11 mouse cellular contexts compared by ENCODE assay signal in the genomic region with DNA sequence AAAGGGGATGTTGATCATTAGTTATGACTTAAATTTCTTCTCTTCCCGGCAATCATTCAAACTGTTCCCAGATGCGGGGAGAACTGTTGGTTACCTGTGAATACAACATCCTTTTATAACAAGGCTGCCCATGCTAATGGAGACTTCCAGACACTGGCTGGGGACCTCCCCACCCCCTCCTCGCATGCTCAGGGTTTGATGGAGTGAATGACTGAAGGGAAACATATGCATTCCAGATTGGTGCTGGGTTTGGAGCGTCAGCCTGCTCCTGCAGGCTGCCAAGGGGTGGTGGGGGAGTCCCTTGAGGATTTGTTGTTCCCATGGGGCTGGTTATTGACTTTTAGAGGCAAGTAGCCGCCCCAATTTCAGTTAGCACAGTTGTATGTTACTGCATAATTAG.
"Had no signal": no experiment of that assay in that cellular context is flagged by ENCODE, and none has a peak within 500 bp of the region (broad histone marks: within the 10 kb centered on the region; RNA-seq: fewer than 3 reads in every experiment).

No protein-coding gene starts in this region.

- H3K9me3 ChIP-seq: limb, embryonic 15.5 days; liver, embryonic 12.5 days; midbrain, embryonic 10.5 days; neural tube, embryonic 15.5 days had no signal

- H3K36me3 ChIP-seq: limb, embryonic 15.5 days; liver, embryonic 12.5 days; midbrain, embryonic 10.5 days; neural tube, embryonic 15.5 days had no signal

- ATAC-seq: liver, embryonic 12.5 days had no signal

- H3K4me1 ChIP-seq: liver, embryonic 12.5 days; neural tube, embryonic 15.5 days had no signal

- H3K27ac ChIP-seq: limb, embryonic 15.5 days; liver, embryonic 12.5 days; midbrain, embryonic 10.5 days; neural tube, embryonic 15.5 days; stomach, postnatal 0 days had no signal

- H3K27me3 ChIP-seq: limb, embryonic 15.5 days; liver, embryonic 12.5 days; neural tube, embryonic 15.5 days had no signal

- H3K4me2 ChIP-seq: limb, embryonic 15.5 days; liver, embryonic 12.5 days; lung, embryonic 14.5 days; neural tube, embryonic 15.5 days had no signal

- DNase-seq: kidney, adult 18-20 months; lung, embryonic 14.5 days; midbrain, embryonic 14.5 days; right cerebral cortex, adult 18-20 months; right cerebral cortex, postnatal 25 days had no signal

- H3K4me3 ChIP-seq: limb, embryonic 15.5 days; liver, embryonic 12.5 days; midbrain, embryonic 10.5 days; myocyte; neural tube, embryonic 15.5 days had no signal

- H3K9ac ChIP-seq: limb, embryonic 15.5 days; liver, embryonic 12.5 days; lung, embryonic 14.5 days; neural tube, embryonic 15.5 days had no signal
